Comparison of ENCODE assay signal across 13 mouse cellular contexts in genomic region chr2:105339993-105340392, GRCm38 (mm10). TPM values are rescaled to one million over a fixed set of nuclear protein-coding genes. Genes with fewer than 3 reads are reported as not detected.
DNase-seq lines count a peak whose midpoint lies in the region; ATAC-seq and TF ChIP-seq lines count a peak whose summit lies in the region.
"Had no signal": no experiment of that assay in that cellular context is flagged by ENCODE, and none has a peak within 500 bp of the region (broad histone marks: within the 10 kb centered on the region; RNA-seq: fewer than 3 reads in every experiment).

No protein-coding gene starts in this region.

- TF ChIP-seq CTCF in liver, postnatal 0 days (IDR thresholded peaks at IDR 0.05; ENCODE audit: low read depth) = peak; percentile 49

- no peak overlapping the region for H3K4me3 ChIP-seq in embryonic facial prominence, embryonic 11.5 days (ENCODE audit: low read depth, low read length)
- H3K4me3 ChIP-seq in embryonic facial prominence, embryonic 10.5 days = no peak overlapping the region
- H3K4me3 ChIP-seq in liver, postnatal 0 days (ENCODE audit: low read depth, low read length) = no peak overlapping the region
- H3K4me3 ChIP-seq: forebrain, embryonic 15.5 days; heart, embryonic 10.5 days; kidney, embryonic 15.5 days; neural tube, embryonic 13.5 days had no signal

- ATAC-seq in embryonic facial prominence, embryonic 11.5 days (replicated peaks; ENCODE audit: insufficient number of reproducible peaks, low FRiP score, low TSS enrichment, low read depth) = no peak
- ATAC-seq in liver, postnatal 0 days = no peak
- peak; percentile 55; the same call in 1 of the 2 replicates for ATAC-seq in granulocyte monocyte progenitor cell, adult 5-6 weeks (replicated peaks; ENCODE audit: poor library complexity, severe bottlenecking)
- ATAC-seq: forebrain, embryonic 15.5 days had no signal

- no peaks in the 10 kb centered on the region for H3K36me3 ChIP-seq in embryonic facial prominence, embryonic 11.5 days (replicated peaks; ENCODE audit: control insufficient read depth, insufficient read depth, low read depth, low read length)
- H3K36me3 ChIP-seq in embryonic facial prominence, embryonic 10.5 days (replicated peaks) = no peaks in the 10 kb centered on the region
- no peaks in the 10 kb centered on the region for H3K36me3 ChIP-seq in liver, postnatal 0 days (replicated peaks; ENCODE audit: insufficient read depth, low read length)
- H3K36me3 ChIP-seq: forebrain, embryonic 15.5 days; heart, embryonic 10.5 days; kidney, embryonic 15.5 days; neural tube, embryonic 13.5 days had no signal

- WGBS in embryonic facial prominence, embryonic 11.5 days = 61% methylated on average over 3 of the region's 3 CpGs
- WGBS in embryonic facial prominence, embryonic 10.5 days = 67% methylated on average over 3 of the region's 3 CpGs
- WGBS in liver, postnatal 0 days (ENCODE audit: insufficient replicate concordance) = 53% methylated on average over 3 of the region's 3 CpGs

- peak; percentile 49 for DNase-seq in embryonic facial prominence, embryonic 11.5 days (ENCODE audit: low spot score)
- no peak for DNase-seq in embryonic facial prominence, embryonic 10.5 days (ENCODE audit: low spot score)
- no peak for DNase-seq in liver, postnatal 0 days
- DNase-seq in liver = no peak
- DNase-seq in ES-CJ7 (ENCODE audit: low read depth, low spot score) = peak; percentile 8
- DNase-seq in spleen, postnatal 10 days (ENCODE audit: low spot score in 2 of 2) = no peak
- DNase-seq in right cerebral cortex, adult 2 months (ENCODE audit: low spot score in 2 of 2) = no peak
- DNase-seq: left cerebral cortex, postnatal 4 days had no signal

- no peak overlapping the region for H3K27ac ChIP-seq in embryonic facial prominence, embryonic 11.5 days (replicated peaks; ENCODE audit: low read depth, low read length)
- H3K27ac ChIP-seq in embryonic facial prominence, embryonic 10.5 days (replicated peaks) = no peak overlapping the region
- H3K27ac ChIP-seq in liver, postnatal 0 days (ENCODE audit: low read depth) = no peak overlapping the region
- H3K27ac ChIP-seq: forebrain, embryonic 15.5 days; heart, embryonic 10.5 days; kidney, embryonic 15.5 days; neural tube, embryonic 13.5 days had no signal

- H3K27me3 ChIP-seq in embryonic facial prominence, embryonic 11.5 days (ENCODE audit: control insufficient read depth, insufficient read depth, low read length) = no peaks in the 10 kb centered on the region
- H3K27me3 ChIP-seq in embryonic facial prominence, embryonic 10.5 days (replicated peaks; ENCODE audit: low read depth, poor library complexity, severe bottlenecking) = peaks cover 12% of the 10 kb centered on the region; the same call in 1 of the 2 replicates
- H3K27me3 ChIP-seq in liver, postnatal 0 days (ENCODE audit: insufficient read depth, low read length) = no peaks in the 10 kb centered on the region
- H3K27me3 ChIP-seq: kidney, embryonic 15.5 days had no signal

- H3K4me2 ChIP-seq in embryonic facial prominence, embryonic 11.5 days (ENCODE audit: low read depth, low read length) = no peak overlapping the region
- H3K4me2 ChIP-seq in liver, postnatal 0 days (ENCODE audit: low read depth, low read length) = no peak overlapping the region
- H3K4me2 ChIP-seq: forebrain, embryonic 15.5 days; kidney, embryonic 15.5 days; neural tube, embryonic 13.5 days had no signal

- TF ChIP-seq EP300 in liver, postnatal 0 days (IDR thresholded peaks at IDR 0.05; ENCODE audit: low read depth) = no peak

- no peaks in the 10 kb centered on the region for H3K4me1 ChIP-seq in embryonic facial prominence, embryonic 11.5 days (ENCODE audit: control insufficient read depth, insufficient read depth, low read length)
- H3K4me1 ChIP-seq in embryonic facial prominence, embryonic 10.5 days = peaks cover 21% of the 10 kb centered on the region
- H3K4me1 ChIP-seq in liver, postnatal 0 days (ENCODE audit: insufficient read depth) = peaks cover 2% of the 10 kb centered on the region; the same call in 1 of the 2 replicates

- H3K9me3 ChIP-seq in embryonic facial prominence, embryonic 11.5 days (replicated peaks; ENCODE audit: control insufficient read depth, low read length) = no peaks in the 10 kb centered on the region
- no peaks in the 10 kb centered on the region for H3K9me3 ChIP-seq in embryonic facial prominence, embryonic 10.5 days
- H3K9me3 ChIP-seq in liver, postnatal 0 days (ENCODE audit: low read length) = no peaks in the 10 kb centered on the region
- H3K9me3 ChIP-seq: forebrain, embryonic 15.5 days; heart, embryonic 10.5 days; kidney, embryonic 15.5 days; neural tube, embryonic 13.5 days had no signal

- no peak overlapping the region for H3K9ac ChIP-seq in embryonic facial prominence, embryonic 11.5 days (replicated peaks; ENCODE audit: low read length)
- H3K9ac ChIP-seq in liver, postnatal 0 days (replicated peaks) = no peak overlapping the region
- H3K9ac ChIP-seq: forebrain, embryonic 15.5 days; kidney, embryonic 15.5 days; neural tube, embryonic 13.5 days had no signal

RNA-seq across cellular contexts. Expression of gene Rcn1, which starts 59.1 kb away (rescaled TPM):
- 151 and 160 TPM in 2 replicates for polyA plus RNA-seq in embryonic facial prominence, embryonic 11.5 days (2014; fragmentation: Nextera tagmentation; extraction: Ambion mirVana)
- polyA plus RNA-seq in embryonic facial prominence, embryonic 10.5 days (2016; fragmentation: Nextera tagmentation; extraction: Ambion mirVana) = 114 and 116 TPM in 2 replicates
- polyA plus RNA-seq in liver, postnatal 0 days (2015; fragmentation: Nextera tagmentation; extraction: Ambion mirVana) = 8.6 and 9.2 TPM in 2 replicates
- total RNA-seq in granulocyte monocyte progenitor cell, adult 5-6 weeks (2014; fragmentation: Nextera tagmentation) = 15.1 and 26.4 TPM in 2 replicates
- total RNA-seq in granulocyte monocyte progenitor cell, adult 5-6 weeks (2017) = 45.2 and 50.2 TPM in 2 replicates

Comparison
In these comparisons a context has a peak if more than half of its experiments do, and no peak if none do; other contexts are left out.
1. DNase-seq: peak in embryonic facial prominence, embryonic 11.5 days (single experiment) and ES-CJ7 (single experiment); none in embryonic facial prominence, embryonic 10.5 days (single experiment), liver, postnatal 0 days (single experiment), liver (single experiment), spleen, postnatal 10 days (0 of 2) and right cerebral cortex, adult 2 months (0 of 2).
2. RNA of gene Rcn1, which starts 59.1 kb away (polyA plus RNA-seq): 151 to 160 TPM in embryonic facial prominence, embryonic 11.5 days and 114 to 116 TPM in embryonic facial prominence, embryonic 10.5 days; 8.6 to 9.2 TPM in liver, postnatal 0 days; every median in the first group is over 10 times any median in the second.